Mouse (Mus musculus) urinary bladder, postnatal 4 days (tissue): Measurements from ENCODE around the gene Gm28053.

Experiments used
- DNase-seq, 2 experiments: peaks; one replicate each; pipeline ENCODE4 v3.0.0; 2021 to 2022; ENCODE audit warnings: low spot score in 2 of 2

Gene Gm28053

DNA sequence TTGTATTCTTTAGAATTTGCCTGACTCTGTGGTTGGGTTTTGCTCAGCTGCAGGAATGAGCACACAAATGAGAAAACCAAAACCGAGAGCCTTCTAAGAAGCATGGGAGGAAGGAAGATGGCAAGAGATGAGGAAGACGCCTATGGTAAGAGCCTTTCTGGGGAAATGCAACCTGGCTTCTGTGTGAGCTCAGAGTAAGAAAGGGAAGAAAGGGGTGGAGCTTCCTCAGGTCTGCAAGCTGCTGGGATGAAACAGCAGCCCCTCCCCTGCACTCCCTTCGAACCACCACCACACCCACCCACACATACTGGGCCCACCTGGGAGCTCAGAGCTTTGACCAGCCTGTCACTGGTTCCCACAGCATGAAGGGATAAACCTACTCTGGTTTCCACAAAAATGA is 22.9 kb downstream of the Gm28053 start:
- no peak for DNase-seq

DNA sequence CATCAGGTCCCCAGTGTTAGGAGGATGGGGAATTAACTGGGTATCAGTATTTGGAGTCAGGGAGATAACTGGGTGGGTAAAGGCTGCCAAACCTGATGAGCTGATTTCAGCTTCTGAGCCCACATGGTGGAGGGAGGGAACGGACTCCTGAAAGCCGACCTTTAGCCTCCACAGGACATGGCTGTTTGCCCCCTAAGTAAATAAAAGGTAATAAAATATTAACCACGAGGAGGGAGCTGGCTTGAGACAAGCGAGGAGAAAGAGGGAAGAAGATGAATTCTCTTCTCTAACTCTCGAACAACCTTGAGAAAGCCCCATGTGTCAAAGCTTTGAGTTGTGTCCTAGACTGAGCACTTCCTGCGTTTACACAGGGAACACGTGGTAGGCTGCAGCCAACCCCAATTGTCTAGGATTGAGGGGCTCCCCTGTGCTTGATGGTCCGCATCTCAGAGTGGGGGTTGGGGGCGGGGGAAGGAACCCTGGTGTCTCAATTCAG is 23.4 kb downstream of the Gm28053 start:
- no peak for DNase-seq

DNA sequence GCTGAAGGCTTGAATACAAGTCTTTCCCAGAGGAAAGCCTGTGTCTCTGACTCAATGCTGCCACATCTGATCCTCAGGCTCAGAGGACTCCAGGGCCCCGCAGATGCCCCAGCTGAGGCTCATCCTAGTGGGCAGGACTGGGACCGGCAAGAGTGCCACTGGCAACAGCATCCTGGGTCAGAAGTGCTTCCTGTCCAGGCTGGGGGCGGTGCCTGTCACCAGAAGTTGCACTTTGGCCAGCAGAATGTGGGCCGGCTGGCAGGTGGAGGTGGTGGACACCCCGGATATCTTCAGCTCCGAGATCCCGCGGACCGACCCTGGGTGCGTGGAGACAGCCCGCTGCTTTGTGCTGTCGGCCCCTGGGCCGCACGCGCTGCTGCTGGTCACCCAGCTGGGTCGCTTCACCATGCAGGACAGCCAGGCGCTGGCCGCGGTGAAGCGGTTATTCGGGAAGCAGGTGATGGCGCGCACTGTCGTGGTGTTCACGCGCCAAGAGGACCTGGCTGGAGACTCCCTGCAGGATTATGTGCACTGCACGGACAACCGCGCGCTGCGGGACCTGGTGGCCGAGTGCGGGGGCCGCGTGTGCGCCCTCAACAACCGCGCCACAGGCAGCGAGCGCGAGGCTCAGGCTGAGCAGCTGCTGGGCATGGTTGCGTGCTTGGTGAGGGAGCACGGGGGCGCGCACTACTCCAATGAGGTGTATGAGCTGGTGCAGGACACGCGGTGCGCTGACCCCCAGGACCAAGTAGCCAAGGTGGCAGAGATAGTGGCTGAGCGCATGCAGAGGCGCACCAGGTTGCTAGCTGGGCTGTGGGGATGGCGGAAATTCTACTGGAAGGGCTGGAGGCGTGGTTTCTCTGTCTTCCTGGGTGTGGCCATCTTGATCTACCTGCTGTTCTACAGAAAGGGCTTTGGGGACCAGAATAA is 24.3 kb downstream of the Gm28053 start:
- DNase-seq, result no peak

DNA sequence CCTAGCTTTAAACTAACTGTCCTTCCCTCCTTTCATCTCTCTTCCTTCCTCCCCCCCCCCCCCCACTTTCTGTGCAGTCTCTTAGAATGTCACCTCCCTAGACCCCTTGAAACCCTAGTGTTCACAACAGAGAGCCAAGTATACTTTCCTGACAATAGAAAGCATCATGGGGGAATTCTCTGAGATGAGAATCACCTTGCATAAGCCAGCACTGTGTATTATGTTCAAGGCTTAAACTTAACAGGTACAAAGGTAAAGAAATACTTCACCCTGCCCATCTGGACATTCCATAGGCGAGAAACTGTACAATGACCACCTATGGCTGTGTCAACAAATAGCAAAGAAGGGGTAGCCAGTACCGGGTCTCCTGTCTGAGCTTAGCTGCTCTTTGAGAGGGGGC is 27.1 kb downstream of the Gm28053 start:
- DNase-seq, result no peak

DNA sequence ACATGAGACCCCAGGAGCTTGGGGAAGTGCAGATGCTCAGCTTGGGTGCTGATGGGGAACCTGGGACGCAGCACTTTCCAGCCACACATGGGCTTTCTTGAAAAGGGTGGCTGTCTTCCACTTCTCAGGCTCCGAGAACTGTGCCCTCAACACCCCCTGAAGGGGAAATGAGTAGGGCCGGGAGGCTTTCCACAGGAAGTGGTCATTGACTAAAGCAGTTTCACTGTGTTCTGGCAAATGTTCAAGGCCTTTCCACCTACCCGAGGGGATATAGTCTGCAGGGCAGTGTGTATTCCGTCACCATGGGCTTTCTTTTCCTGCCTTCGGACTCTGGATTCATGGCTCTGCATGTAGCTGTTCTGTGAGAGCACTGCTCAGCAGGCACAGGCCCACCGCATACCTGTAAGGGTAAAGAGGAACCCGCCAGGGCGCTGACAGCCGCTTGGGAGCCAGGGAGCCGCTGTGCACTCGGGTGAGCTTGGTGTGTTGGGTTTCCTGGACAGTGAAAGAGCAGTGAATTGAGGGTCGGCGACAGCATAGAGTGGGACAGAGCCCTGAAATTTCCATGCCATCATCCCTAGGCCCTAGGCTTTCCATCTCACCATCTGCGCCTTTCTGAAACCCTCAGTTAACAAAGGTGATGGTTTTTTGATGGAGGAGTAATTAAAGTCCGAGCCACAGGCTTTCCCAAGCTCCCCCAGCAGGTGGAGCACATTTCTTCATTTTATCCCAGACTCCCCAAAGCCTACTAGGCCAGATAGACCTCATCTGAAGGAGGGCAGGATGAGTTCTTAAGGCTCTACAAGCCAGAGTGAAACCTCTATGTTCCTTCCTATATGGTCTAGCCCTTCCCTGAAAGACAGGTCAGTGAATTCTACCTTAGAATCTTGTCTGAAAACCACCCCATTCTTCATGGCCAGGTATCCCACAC is 27.8 kb downstream of the Gm28053 start, which contains the start of gene Gimap5:
Gene Gimap5, plus strand, starts transcription at position 239 of the 931 bp plus-strand sequence.
- no peak for DNase-seq

DNA sequence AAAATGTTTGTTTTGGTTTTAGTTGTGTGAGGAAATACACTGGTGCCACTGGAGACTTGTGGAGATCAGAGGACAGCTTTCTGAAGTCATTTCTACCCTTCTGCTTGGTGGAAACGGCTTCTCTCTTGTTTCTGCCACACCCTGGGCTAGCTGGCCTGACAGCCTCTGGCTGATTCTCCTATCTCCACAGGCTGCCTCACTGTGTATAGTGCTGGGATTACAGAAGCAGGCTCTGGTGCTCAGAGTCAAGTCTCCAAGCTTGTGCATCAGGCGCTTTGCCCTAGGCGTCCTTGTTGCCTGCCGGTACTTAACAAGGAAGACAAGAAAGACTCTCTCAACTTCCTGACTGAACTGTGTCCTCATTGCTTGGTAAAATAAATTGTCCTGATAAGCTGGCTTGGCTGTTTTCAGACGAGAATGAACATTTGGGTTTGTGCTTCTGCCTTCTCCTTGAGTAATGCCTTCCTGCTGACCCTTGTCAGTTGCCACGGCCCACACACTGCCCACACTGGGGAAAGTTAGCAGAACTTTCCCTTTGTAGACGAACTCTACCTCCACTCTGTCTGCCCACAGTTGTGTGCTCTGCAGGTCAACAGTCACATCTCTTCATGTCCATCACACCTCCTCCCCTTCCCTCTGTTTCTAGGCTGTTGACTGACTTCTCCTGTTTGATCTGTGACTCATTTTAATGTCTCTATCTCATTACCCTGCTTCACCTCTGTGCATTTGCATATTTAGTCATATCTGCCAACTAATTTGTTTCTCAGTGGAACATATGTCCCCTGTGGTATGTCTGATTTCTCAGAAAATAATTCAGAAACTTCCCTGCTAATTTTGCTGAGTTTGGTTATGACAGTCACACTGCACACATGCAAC is 28.9 kb downstream of the Gm28053 start:
- no peak for DNase-seq

DNA sequence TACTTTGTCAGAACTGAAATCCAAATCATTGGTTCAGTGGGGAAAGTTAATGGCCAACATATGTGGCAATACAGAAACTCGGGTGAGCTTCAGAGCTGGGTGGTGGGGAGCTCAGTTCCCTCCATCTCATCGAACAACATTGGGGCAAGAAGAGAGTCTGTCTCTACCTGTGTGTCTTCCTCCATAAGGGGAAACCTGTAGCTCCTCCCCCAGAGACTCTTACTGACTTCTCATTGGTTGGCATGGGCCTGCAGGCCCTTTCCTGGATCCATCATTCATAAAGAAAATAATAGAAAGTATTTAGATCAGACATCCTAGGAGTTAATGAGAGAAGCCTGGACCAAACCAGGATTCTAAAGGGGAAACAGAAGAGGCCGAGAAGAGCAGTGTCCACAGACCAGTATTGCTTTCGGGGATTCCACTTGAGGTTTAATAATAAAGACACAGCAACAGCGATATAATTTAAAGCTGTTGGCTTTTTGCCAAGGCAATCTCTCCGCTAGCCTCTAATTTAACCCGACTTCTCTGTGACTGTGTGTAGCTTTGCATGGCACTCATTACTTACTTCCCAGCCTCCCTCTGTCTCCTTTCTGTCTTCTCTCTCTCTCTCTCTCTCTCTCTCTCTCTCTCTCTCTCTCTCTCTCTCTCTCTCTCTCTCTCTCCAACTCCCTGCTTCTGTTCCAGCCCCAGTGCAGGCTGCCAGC is 45.3 kb downstream of the Gm28053 start:
- no peak for DNase-seq

DNA sequence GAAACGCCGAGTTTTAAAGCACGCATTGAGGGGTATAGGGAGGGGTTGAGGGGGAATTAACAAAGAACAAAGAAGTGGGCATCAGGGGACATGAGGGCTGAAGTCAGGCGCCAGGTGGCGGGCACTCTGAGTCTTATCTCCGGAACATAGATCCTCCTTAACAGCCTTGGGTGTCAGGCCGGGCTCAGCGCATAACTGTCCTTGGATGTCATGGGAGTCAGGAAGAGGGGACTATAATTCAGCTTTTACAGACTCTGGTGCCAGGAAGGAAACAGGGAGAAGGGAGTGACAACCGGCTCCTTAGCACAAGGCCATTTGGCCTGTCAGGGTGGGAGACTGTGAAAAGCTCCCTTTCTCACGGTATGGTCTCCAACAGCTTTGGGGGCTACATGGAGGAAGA is 46.1 kb downstream of the Gm28053 start:
- DNase-seq, result no peak

DNA sequence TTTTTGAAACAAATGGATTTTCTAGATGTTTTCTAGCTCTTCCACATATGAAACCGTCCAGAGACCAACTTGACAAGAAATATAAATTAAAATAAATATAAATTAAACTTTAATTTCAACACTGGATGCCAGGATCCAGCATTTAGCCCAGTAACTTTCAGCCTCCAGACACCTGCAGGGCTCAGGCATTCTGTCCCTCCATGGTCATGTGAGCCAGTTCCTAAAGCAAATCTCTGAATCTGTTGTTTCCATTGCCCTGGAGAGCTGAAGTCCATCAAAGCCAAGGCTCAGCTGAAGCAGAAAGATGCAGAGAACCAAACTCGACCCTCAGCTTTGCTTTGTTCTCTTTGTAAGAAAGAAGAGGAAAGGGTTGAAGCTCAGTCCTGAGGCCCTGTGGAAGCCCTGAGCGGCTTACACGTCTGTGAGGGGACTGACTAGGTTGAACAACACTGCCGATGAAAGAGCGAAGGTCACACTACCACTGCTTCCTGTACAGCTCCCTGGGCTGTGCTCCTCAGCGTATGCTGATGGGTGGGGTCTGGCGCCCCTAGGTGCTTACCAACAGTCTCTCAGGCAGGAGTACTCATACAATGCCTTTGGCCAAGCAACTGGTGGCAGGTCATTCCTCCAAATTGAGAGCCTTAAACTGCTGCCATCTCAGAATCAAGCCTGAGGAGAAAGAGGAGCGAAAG is 49.9 kb downstream of the Gm28053 start:
- no peak for DNase-seq

DNA sequence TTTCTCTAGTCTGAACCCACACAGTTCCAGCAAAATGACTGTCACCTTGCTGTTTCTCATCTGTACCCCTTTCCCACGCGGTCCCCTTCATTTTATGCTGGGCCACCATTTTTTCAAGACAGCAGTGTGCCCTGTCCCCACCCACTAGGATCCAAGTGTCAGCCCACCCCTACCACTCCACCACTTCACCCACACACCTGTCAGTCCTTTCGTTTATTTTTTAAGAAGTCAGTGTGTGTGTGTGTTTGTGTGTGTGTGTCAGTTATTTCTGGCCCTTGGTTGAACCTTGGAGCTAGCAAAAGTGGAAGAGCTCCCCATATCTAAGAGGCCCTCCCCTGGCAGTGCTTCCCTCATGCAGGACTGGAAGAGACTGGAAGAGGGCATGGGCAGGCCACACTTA is 50.5 kb downstream of the Gm28053 start:
- no peak for DNase-seq

DNA sequence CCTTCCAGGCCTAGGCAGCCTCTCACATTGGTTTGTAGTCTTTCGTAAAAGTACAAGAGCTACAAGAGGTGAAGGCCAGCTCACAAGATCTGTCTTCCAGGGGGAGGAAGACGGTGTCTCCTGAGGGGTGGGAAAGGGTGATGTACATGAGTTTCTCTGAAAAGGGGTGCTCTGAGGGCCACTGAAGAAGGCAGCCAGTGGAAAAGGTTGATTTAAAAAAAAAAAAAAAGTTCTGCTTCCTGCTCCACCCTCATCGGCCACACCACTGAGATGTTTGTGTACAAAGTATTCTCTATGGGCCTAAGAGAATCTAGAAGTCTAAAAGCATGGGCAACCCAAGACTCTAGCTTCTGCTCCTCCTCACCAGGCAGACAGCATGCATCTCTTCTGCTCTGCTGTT is 52.3 kb downstream of the Gm28053 start, which contains the start of gene Gimap3:
Gene Gimap3, minus strand, starts transcription at position 156 of the 400 bp plus-strand sequence.
- DNase-seq, result no peak

DNA sequence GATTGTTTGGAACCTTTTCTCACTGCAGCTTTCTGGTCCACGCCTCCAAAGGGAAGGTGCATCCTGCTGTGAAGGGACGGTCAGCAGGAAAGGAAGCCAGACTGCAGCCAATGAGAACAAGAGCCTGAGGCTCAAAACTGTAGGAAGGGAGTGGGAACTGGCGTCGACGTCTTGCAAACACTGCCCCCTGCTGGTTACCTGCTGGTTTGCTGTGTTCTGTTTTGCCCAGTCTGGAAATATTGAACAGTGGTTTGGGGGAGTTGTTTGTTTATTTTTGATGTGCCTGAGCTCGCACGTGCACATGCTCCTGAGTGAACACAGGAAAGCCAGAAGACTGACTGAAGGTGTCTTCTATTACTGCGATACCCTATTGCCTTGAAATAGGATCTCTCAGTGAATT is 53.6 kb downstream of the Gm28053 start:
- DNase-seq, result peak; percentile 55 to 83

DNA sequence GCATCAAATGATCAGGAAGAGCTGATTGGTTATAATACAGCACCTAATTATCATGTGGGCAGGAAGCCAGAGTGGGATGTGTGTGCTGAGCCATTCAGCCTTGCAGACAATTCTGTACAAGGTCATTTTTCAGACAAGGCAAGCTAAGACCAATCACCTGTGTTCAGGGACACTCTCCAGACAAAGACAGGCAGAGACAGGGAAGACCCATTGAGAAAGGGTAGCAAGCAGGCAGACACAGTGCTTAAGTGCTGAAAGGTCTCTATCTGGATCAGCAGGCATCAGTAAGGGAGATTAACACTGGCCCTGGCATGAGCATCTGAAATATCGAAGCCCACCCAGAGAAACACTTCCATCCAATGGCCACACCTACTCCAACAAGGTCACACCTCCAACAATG is 66.0 kb downstream of the Gm28053 start:
- no peak for DNase-seq

DNA sequence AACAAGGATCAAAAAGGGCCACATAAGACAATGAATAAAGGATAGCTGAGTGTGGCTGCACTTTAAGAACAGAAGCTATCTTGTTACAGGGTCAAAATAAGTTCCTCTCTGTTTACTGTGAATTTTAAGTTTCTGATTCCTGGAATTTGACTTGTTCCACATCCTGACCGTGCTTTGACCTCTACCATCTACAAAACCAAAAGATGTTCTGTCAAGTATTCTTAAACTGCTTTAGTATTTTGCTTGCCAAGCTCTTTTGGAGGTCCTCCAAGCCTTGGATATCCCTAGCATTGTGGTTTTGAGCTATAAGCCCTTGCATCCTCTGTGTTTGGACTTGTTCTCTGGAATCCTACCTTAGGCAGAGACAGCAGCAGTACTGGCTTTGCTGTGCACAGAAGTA is 66.8 kb downstream of the Gm28053 start:
- DNase-seq, result no peak

DNA sequence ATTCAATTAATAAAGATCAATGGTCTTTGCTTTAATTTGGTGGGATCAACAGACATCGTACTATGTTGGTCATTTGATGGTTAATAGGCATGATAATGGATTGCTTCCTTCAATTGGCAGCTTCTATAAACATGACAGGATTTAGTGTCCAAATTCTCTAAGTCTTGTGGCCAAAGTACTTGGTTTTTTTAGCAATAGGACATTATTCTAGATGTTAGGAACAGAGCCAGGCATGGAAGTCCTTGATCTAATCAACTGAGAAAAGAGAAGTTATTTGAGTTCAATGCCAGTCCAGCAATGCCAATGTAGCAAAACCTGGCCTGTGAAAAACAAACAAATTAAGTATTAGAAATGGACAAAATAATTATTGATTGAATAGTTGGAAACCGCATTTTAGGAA is 67.2 kb downstream of the Gm28053 start:
- DNase-seq, result no peak

DNA sequence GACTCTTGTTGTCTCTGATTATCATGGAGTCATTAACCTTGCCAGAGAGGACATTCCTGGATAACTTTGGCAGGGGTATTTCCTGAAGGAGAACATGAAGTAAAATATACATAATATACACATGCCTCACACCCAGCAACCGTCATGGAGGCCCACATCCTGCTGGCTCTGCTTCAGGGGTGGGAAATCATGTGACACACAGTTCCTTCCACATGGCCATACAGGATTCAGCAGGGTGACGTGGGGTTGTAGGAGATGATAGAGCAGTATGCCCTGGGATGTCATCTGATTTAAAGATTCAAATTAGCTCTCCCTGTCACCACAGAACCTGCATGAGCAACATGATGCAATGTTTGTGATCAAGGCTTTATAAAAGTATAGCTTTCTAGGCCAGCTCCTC is 69.5 kb downstream of the Gm28053 start:
- no peak for DNase-seq

DNA sequence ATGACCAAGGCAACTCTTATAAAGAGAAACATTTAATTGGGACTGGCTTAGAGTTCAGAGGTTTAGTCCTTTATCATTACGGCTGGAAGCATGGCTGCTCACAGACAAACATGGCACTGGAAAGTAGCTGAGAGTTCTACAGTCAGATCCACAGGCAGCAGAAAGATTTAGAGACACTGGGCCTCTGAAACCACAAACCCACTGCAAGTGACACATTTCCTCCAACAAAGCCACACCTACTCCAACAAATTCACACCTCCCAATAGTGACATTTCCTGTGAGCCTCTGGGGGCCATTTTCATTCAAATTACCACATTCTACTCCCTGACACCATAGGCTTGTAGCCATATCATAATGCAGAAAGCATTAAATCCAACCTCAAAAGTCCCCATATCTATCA is 83.5 kb downstream of the Gm28053 start:
- no peak for DNase-seq
